Mouse (Mus musculus) hindbrain, embryonic 13.5 days (tissue): ENCODE measurements around the gene Prps1l3. TPM values are rescaled to one million over a fixed set of nuclear protein-coding genes. Genes with fewer than 3 reads are reported as not detected.
A peak's percentile ranks its signal among the peaks of the same experiment; 100 is the strongest.

Source experiments
- ATAC-seq: fragments of 200-750 bp; cut with Nextera tagmentation; 2 replicates; pipeline ENCODE4 v1.8.0; 2017; ENCODE audit warnings: moderate TSS enrichment; ENCODE audit not compliant: low FRiP score
- H3K27ac ChIP-seq: fragments of 300-500 bp; sonication (generic); 2 replicates; pipeline ENCODE4 v1.5.1; 2015; ENCODE audit warnings: inconsistent platforms, mild to moderate bottlenecking, moderate library complexity
- H3K27me3 ChIP-seq: fragments of 300-500 bp; sonication (generic); 2 replicates; pipeline ENCODE4 v1.6.1; 2015; ENCODE audit warnings: mild to moderate bottlenecking, inconsistent platforms
- H3K36me3 ChIP-seq: fragments of 300-500 bp; sonication (generic); 2 replicates; pipeline ENCODE4 v1.6.1; 2015; ENCODE audit warnings: mild to moderate bottlenecking, inconsistent platforms
- H3K4me1 ChIP-seq: fragments of 300-500 bp; sonication (generic); replicated peaks from 2 replicates; pipeline ENCODE4 v1.6.1; 2015; ENCODE audit warnings: inconsistent platforms
- H3K4me2 ChIP-seq: fragments of 300-500 bp; sonication (generic); 2 replicates; pipeline ENCODE4 v1.6.1; 2015; ENCODE audit warnings: inconsistent platforms, mild to moderate bottlenecking, moderate library complexity
- H3K4me3 ChIP-seq: fragments of 300-500 bp; sonication (generic); 2 replicates; pipeline ENCODE4 v1.5.1; 2015; ENCODE audit warnings: mild to moderate bottlenecking, inconsistent platforms
- H3K9ac ChIP-seq: fragments of 300-500 bp; sonication (generic); 2 replicates; pipeline ENCODE4 v1.6.1; 2015; ENCODE audit warnings: mild to moderate bottlenecking, inconsistent platforms
- H3K9me3 ChIP-seq: fragments of 300-500 bp; sonication (generic); 2 replicates; pipeline ENCODE4 v1.6.1; 2016; ENCODE audit warnings: inconsistent platforms
- WGBS: fragments of 180-500 bp; shearing (Covaris S2); methylation state at CpG from one replicate; pipeline ENCODE4 v1.1.7; 2015; 5-methylcytosine and 5-hydroxymethylcytosine counted together
- polyA plus RNA-seq: library from polyadenylated mRNA; unstranded; fragments of >200 nt; fragmentation: Nextera tagmentation; extraction: Ambion mirVana; gene quantifications from 2 replicates; pipeline ENCODE4 v1.2.1, GENCODE M21; 2015

The Prps1l3 gene
- polyA plus RNA-seq, 1 experiment from 2014 or later: 33.4 TPM

DNA sequence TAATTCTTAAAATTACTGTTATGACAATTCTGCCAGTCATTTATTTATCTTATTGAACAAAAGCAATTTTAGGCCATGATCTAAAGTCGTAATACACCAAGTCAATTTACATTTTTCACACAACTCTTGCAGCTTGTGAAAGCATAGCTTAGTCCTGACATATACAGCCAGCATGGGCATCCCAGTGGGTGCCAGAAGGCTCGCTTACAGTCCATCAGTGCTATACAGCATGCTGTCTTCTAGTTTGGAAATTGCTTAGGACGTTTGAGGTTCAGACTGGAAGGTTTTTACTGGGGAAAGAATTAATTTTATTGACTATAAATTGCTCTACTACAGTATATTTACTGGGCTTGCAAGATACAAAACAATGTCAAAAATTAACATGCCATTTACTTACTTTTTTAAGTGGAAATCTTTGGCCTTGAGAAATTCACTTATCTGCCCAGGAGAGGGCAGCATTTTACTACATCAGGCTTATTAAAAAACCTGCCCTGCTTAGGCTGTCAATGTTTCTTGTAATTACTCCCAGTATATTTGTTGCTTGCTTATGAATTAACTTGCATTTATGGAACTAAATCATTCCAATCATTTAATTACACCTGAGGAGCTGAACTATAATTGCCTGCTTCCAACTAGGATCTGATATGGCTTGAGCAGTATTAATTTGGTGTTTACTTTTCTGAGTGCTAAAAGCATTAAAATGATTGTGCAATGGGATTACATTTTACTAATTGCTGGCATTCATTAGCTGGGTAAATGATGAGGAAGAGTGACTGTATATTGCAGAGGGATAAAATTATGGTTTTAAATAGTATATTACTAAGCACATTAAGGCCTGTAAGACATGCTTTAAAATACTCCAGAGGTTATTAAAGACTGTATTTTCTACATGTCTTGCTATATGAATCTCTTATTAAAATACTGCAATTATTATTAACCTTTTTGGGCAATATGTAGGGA is 51.2 kb downstream of the Prps1l3 start:
- Histone ChIP-seq H3K4me2 (no peak overlapping the region), H3K27ac (no peak overlapping the region), H3K9ac (no peak overlapping the region), H3K36me3 (no peaks in the 10 kb centered on the region), H3K4me1 (no peaks in the 10 kb centered on the region), H3K27me3 (no peaks in the 10 kb centered on the region), H3K4me3 (no peak overlapping the region), H3K9me3 (no peaks in the 10 kb centered on the region)
- peak; percentile 84 for ATAC-seq
- 43% methylated on average over 3 of the region's 3 CpGs for WGBS

DNA sequence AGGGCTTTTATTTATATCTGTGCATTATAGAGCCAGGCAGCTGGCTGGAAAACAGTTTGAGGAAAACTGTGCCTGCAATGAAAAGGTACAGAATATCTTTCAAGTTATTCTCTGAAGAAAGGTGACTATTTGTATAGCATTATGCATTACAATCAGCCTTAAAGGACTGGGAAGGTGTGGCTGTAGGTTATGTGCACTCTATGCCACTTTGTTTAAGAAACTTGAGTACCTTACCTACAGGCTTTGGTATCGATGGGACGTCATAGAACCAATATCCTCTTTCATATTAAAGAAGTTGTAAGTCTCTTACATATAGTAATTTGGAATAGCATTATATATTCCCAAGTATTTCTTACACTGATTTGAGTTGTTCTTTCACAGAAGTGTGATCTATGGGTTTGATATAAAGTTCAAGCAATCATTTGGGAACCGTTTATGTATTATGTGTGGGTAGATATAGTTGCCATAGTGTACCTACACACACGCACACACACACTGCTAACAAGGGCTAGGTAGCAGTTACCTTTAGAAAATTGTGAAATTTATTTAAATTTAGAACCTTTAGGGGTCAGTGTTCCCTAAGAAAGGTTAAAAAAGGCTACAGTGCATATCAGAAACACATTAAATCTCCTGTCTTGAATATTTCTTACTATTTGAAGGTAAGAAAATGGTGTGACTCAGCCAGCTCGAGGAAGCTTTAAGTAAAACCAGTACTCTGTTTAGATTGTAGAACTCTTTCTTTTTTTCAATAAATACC is 55.3 kb downstream of the Prps1l3 start:
- Histone ChIP-seq H3K4me3 (no peak overlapping the region), H3K4me2 (no peak overlapping the region), H3K9me3 (no peaks in the 10 kb centered on the region), H3K27me3 (no peaks in the 10 kb centered on the region), H3K9ac (no peak overlapping the region), H3K27ac (no peak overlapping the region), H3K4me1 (no peaks in the 10 kb centered on the region), H3K36me3 (no peaks in the 10 kb centered on the region)
- 90% methylated on average over 5 of the region's 5 CpGs for WGBS
- no peak for ATAC-seq

Other genes with a start within 250 kb of the Prps1l3 start
- 0.22 and 0.27 TPM in 2 replicates for gene Slc25a21, start 32.9 kb upstream of the Prps1l3 start, polyA plus RNA-seq
- 5.3 and 5.6 TPM in 2 replicates for gene Mipol1, start within 50 bp of the Prps1l3 start, polyA plus RNA-seq